9 mouse cellular contexts compared by ENCODE assay signal in the genomic region with DNA sequence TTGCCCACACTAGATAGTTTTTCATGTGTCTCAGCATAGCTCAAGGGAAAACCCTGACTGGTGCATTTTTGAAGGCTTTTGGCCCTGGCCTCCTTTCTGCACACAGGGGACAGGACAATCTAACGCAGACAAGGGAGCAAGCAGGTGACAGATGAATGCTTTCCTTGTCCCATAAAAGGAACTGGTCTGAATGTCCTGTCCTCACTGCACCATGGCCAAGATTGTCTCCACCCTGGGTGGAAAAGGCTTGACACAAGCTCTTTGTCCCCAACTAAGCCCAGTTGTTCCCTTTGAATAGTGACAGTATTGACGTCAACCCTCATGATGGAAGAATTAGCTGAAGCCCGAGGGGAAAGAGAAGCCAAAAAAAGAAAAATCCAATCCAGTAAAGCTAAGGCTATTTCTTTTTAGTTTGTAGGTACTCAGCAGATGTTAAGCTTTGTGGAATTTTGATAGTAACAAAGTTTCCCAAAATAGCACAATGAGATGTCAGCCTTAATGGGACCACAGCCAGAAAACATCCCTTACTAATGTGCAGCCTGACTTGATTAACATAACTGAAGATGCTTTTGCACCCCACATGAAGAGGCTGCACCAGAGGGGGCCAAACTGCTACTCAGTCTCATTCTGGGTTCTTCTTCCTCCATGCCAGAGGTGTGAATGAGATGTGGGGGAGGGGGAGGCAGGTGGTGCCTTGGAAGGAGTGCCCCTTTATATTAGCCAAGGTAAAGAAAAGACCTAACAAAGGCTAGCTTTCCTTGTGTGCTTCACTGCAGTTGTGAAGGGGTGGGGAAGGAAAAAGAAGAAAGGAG. TPM values are rescaled to one million over a fixed set of nuclear protein-coding genes. Genes with fewer than 3 reads are reported as not detected.
DNase-seq lines count a peak whose midpoint lies in the region; ATAC-seq and TF ChIP-seq lines count a peak whose summit lies in the region.
"Had no signal": no experiment of that assay in that cellular context is flagged by ENCODE, and none has a peak within 500 bp of the region (broad histone marks: within the 10 kb centered on the region; RNA-seq: fewer than 3 reads in every experiment).

No protein-coding gene starts in this region.

- no peak overlapping the region for H3K4me3 ChIP-seq in hindbrain, postnatal 0 days (ENCODE audit: low read length)
- no peak overlapping the region for H3K4me3 ChIP-seq in hindbrain, embryonic 11.5 days (ENCODE audit: low read depth, low read length)
- no peak overlapping the region for H3K4me3 ChIP-seq in heart, postnatal 0 days (ENCODE audit: low read depth, low read length)

- H3K27ac ChIP-seq in hindbrain, postnatal 0 days, result peak overlapping the region; percentile 51; the same call in 1 of the 2 replicates
- H3K27ac ChIP-seq in hindbrain, embryonic 11.5 days (ENCODE audit: low read depth, low read length), result no peak overlapping the region
- H3K27ac ChIP-seq in heart, postnatal 0 days (ENCODE audit: low read depth), result peak overlapping the region; percentile 78

- peak; percentile 57 for ATAC-seq in hindbrain, postnatal 0 days
- ATAC-seq in hindbrain, embryonic 11.5 days (ENCODE audit: low FRiP score), result no peak
- ATAC-seq in heart, postnatal 0 days (ENCODE audit: insufficient read depth, low read depth), result 0 out of 2 replicates have a peak, but pooled peaks have one; percentile 18

- peak; percentile 22 for DNase-seq in adrenal gland, adult 8-10 months
- DNase-seq in adrenal gland, postnatal 4 days (ENCODE audit: low spot score in 2 of 2), result no peak
- peak; percentile 30 for DNase-seq in hindbrain, postnatal 0 days (ENCODE audit: low spot score)
- DNase-seq in hindbrain, embryonic 11.5 days (ENCODE audit: low spot score), result no peak
- peak; percentile 3 for DNase-seq in ES-CJ7 (ENCODE audit: low read depth, low spot score)
- DNase-seq in heart, postnatal 0 days (ENCODE audit: low spot score), result peak; percentile 30
- no peak for DNase-seq in embryo, embryonic 10.5 days (ENCODE audit: low spot score)
- no peak for DNase-seq in lung, postnatal 36 days
- DNase-seq: adrenal gland, postnatal 36 days had no signal

- no peaks in the 10 kb centered on the region for H3K36me3 ChIP-seq in hindbrain, postnatal 0 days (ENCODE audit: insufficient read depth, low read length)
- H3K36me3 ChIP-seq in hindbrain, embryonic 11.5 days (ENCODE audit: control insufficient read depth, insufficient read depth, low read length), result no peaks in the 10 kb centered on the region
- no peaks in the 10 kb centered on the region for H3K36me3 ChIP-seq in heart, postnatal 0 days (replicated peaks; ENCODE audit: control insufficient read depth, insufficient read depth, low read length)

- H3K4me1 ChIP-seq in hindbrain, postnatal 0 days (ENCODE audit: insufficient read depth, low read length), result peaks cover 10% of the 10 kb centered on the region
- H3K4me1 ChIP-seq in hindbrain, embryonic 11.5 days (replicated peaks; ENCODE audit: control insufficient read depth, insufficient read depth, low read length), result 0 out of 2 replicates have a peak, but pooled peaks cover under 1% of the 10 kb centered on the region
- H3K4me1 ChIP-seq in heart, postnatal 0 days (ENCODE audit: control insufficient read depth, insufficient read depth), result peaks cover 26% of the 10 kb centered on the region

- TF ChIP-seq CTCF in hindbrain, postnatal 0 days (IDR thresholded peaks at IDR 0.05; ENCODE audit: low read depth), result no peak
- TF ChIP-seq CTCF in heart, postnatal 0 days (IDR thresholded peaks at IDR 0.05; ENCODE audit: low read depth), result no peak

- TF ChIP-seq EP300 in heart, postnatal 0 days (IDR thresholded peaks at IDR 0.05; ENCODE audit: low read depth), result no peak

- WGBS in hindbrain, postnatal 0 days, result 32% methylated on average over 3 of the region's 3 CpGs
- WGBS in hindbrain, embryonic 11.5 days, result 38% methylated on average over 3 of the region's 3 CpGs
- 19% methylated on average over 3 of the region's 3 CpGs for WGBS in heart, postnatal 0 days

- no peak overlapping the region for H3K9ac ChIP-seq in hindbrain, postnatal 0 days (replicated peaks; ENCODE audit: low read length)
- H3K9ac ChIP-seq in hindbrain, embryonic 11.5 days (ENCODE audit: low read depth, low read length), result no peak overlapping the region
- H3K9ac ChIP-seq in heart, postnatal 0 days (replicated peaks; ENCODE audit: low read depth, low read length), result no peak overlapping the region

- H3K27me3 ChIP-seq in hindbrain, postnatal 0 days (ENCODE audit: insufficient read depth, low read length), result no peaks in the 10 kb centered on the region
- H3K27me3 ChIP-seq in hindbrain, embryonic 11.5 days (ENCODE audit: control insufficient read depth, insufficient read depth, low read length), result no peaks in the 10 kb centered on the region
- no peaks in the 10 kb centered on the region for H3K27me3 ChIP-seq in heart, postnatal 0 days (ENCODE audit: control insufficient read depth, insufficient read depth, low read length)

- no peaks in the 10 kb centered on the region for H3K9me3 ChIP-seq in hindbrain, postnatal 0 days (ENCODE audit: low read length)
- no peaks in the 10 kb centered on the region for H3K9me3 ChIP-seq in hindbrain, embryonic 11.5 days (ENCODE audit: control insufficient read depth, low read length)
- H3K9me3 ChIP-seq in heart, postnatal 0 days (replicated peaks; ENCODE audit: control insufficient read depth, low read length), result no peaks in the 10 kb centered on the region

- no peak overlapping the region for H3K4me2 ChIP-seq in hindbrain, postnatal 0 days (ENCODE audit: low read depth, low read length)
- no peak overlapping the region for H3K4me2 ChIP-seq in hindbrain, embryonic 11.5 days (replicated peaks; ENCODE audit: low read depth, low read length)
- no peak overlapping the region for H3K4me2 ChIP-seq in heart, postnatal 0 days (ENCODE audit: low read depth, low read length)

RNA-seq across cellular contexts. Expression of gene Enpp5, which starts 47.6 kb away (rescaled TPM):
- total RNA-seq in adrenal gland, adult 8-10 months (2022), result 100 to 1,000 TPM in 1 of 4 experiments, 10 to 100 TPM in 3; 57.2 to 102 (median 78.0) TPM
- total RNA-seq in adrenal gland, postnatal 4 days (2021), result 10 to 100 TPM; 35.8 to 37.7 TPM
- total RNA-seq in hindbrain, postnatal 0 days (2014; rRNA removed), result 119 and 133 TPM in 2 replicates
- polyA plus RNA-seq in hindbrain, postnatal 0 days (2015; fragmentation: Nextera tagmentation; extraction: Ambion mirVana), result 96.2 and 113 TPM in 2 replicates
- polyA plus RNA-seq in hindbrain, embryonic 11.5 days (2014; fragmentation: Nextera tagmentation; extraction: Ambion mirVana), result 14.8 and 16.6 TPM in 2 replicates
- total RNA-seq in heart, postnatal 0 days (2014; rRNA removed; ENCODE audit: low replicate concordance), result 7.3 and 13.4 TPM in 2 replicates
- 11.3 and 11.9 TPM in 2 replicates for polyA plus RNA-seq in heart, postnatal 0 days (2015; fragmentation: Nextera tagmentation; extraction: Ambion mirVana)

Comparison
In these comparisons a context has a peak if more than half of its experiments do, and no peak if none do; other contexts are left out.
1. DNase-seq: peak in adrenal gland, adult 8-10 months (single experiment), hindbrain, postnatal 0 days (single experiment), ES-CJ7 (single experiment) and heart, postnatal 0 days (single experiment); none in adrenal gland, postnatal 4 days (0 of 2), hindbrain, embryonic 11.5 days (single experiment), embryo, embryonic 10.5 days (single experiment) and lung, postnatal 36 days (single experiment).